Mouse (Mus musculus) heart, postnatal 0 days (tissue): ENCODE results near the gene Tpmt. TPM values are rescaled to one million over a fixed set of nuclear protein-coding genes. Genes with fewer than 3 reads are reported as not detected.

Experiments
- ATAC-seq: fragments of 200-750 bp; cut with Nextera tagmentation; 2 replicates; pipeline ENCODE4 v1.8.0; 2017; ENCODE audit warnings: low read depth, moderate number of reproducible peaks, moderate library complexity; ENCODE audit not compliant: insufficient read depth
- DNase-seq: peaks from one replicate; pipeline ENCODE4 v3.0.0-alpha.2; 2016; ENCODE audit warnings: low spot score
- H3K27ac ChIP-seq: fragments of 300-500 bp; sonication (generic); 2 replicates; pipeline ENCODE4 v1.5.1; 2014; ENCODE audit warnings: low read depth, mild to moderate bottlenecking
- H3K27me3 ChIP-seq: fragments of 300-500 bp; sonication (generic); 2 replicates; pipeline ENCODE4 v1.6.1; 2014; ENCODE audit warnings: low read length, mixed read lengths; ENCODE audit not compliant: control insufficient read depth, insufficient read depth
- H3K36me3 ChIP-seq: fragments of 300-500 bp; sonication (generic); replicated peaks from 2 replicates; pipeline ENCODE4 v1.6.1; 2014; ENCODE audit warnings: low read length, mixed read lengths; ENCODE audit not compliant: control insufficient read depth, insufficient read depth
- H3K4me1 ChIP-seq: fragments of 300-500 bp; sonication (generic); 2 replicates; pipeline ENCODE4 v1.6.1; 2014; ENCODE audit warnings: antibody characterized with exemption; ENCODE audit not compliant: control insufficient read depth, insufficient read depth
- H3K4me2 ChIP-seq: fragments of 300-500 bp; sonication (generic); 2 replicates; pipeline ENCODE4 v1.6.1; 2014; ENCODE audit warnings: low read depth, mild to moderate bottlenecking, low read length, moderate library complexity
- H3K4me3 ChIP-seq: fragments of 300-500 bp; sonication (generic); 2 replicates; pipeline ENCODE4 v1.5.1; 2014; ENCODE audit warnings: low read depth, low read length
- H3K9ac ChIP-seq: fragments of 300-500 bp; sonication (generic); replicated peaks from 2 replicates; pipeline ENCODE4 v1.6.1; 2014; ENCODE audit warnings: low read depth, low read length, mixed read lengths
- H3K9me3 ChIP-seq: fragments of 300-500 bp; sonication (generic); replicated peaks from 2 replicates; pipeline ENCODE4 v1.6.1; 2016; ENCODE audit warnings: low read length; ENCODE audit not compliant: control insufficient read depth
- CTCF ChIP-seq: IDR thresholded peaks from 2 replicates; pipeline ENCODE4 v1.5.1; 2016; ENCODE audit warnings: antibody characterized with exemption, control low read depth, low read depth
- EP300 ChIP-seq: IDR thresholded peaks from 2 replicates; pipeline ENCODE4 v1.6.1; 2016; ENCODE audit warnings: antibody characterized with exemption, low read depth
- WGBS: fragments of 180-500 bp; shearing (Covaris S2); extraction: QIAGEN DNeasy Blood & Tissue Kit; methylation state at CpG from one replicate; pipeline ENCODE4 v1.1.7; 2014; 5-methylcytosine and 5-hydroxymethylcytosine counted together
- polyA plus RNA-seq: library from polyadenylated mRNA; unstranded; fragments of >200 nt; fragmentation: Nextera tagmentation; extraction: Ambion mirVana; gene quantifications from 2 replicates; pipeline ENCODE4 v1.2.1, GENCODE M21; 2015
- total RNA-seq: library from RNA; depleted of rRNA; stranded (reverse); fragments of >200 nt; gene quantifications from 2 replicates; pipeline ENCODE4 v1.2.3, GENCODE M21; 2014; ENCODE audit warnings: low replicate concordance

Tpmt gene
- total and polyA plus RNA-seq, 2 experiments from 2014 or later = 9.5 TPM

- no peaks in the 10 kb centered on the region for H3K27me3 ChIP-seq
- DNase-seq = no peak
- H3K4me1 ChIP-seq = no peaks in the 10 kb centered on the region
- H3K9me3 ChIP-seq = 0 out of 2 replicates have a peak, but pooled peaks cover 2% of the 10 kb centered on the region
- H3K4me3 ChIP-seq = no peak overlapping the region
- H3K27ac ChIP-seq = no peak overlapping the region
- ATAC-seq = no peak
- H3K9ac ChIP-seq = no peak overlapping the region
- H3K36me3 ChIP-seq = no peaks in the 10 kb centered on the region
- H3K4me2 ChIP-seq = no peak overlapping the region
- 36% methylated on average over 5 of the region's 5 CpGs for WGBS
- TF ChIP-seq CTCF (no peak), EP300 (no peak)
These were observed 45.0 kb downstream of the Tpmt start for GRCm38 (mm10) chr13:46999498-46999897.

DNA sequence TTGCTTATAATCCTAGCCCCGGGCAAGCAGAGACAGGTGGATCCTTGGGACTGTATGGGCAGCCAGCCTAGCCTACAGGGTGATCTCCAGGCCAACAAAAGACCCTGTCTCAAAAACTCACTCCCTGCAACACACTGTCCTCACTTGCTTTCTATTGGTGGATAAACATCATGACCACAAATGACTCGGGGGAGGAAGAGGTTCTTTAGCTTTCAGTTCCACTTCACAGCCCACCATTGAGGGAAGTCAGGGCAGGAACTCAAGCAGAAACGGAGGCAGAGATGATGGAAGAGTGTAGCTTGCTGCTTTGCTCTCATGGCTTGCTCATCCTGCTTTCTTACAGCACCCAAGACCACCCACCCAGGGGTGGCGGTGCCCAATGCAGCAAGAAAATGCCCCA, 47.2 kb downstream of the Tpmt start:
- Histone ChIP-seq H3K27ac (no peak overlapping the region), H3K4me3 (no peak overlapping the region), H3K27me3 (no peaks in the 10 kb centered on the region), H3K36me3 (no peaks in the 10 kb centered on the region), H3K9ac (no peak overlapping the region), H3K4me2 (no peak overlapping the region), H3K4me1 (peaks cover 6% of the 10 kb centered on the region; the same call in 1 of the 2 replicates), H3K9me3 (no peaks in the 10 kb centered on the region)
- ATAC-seq (no peak), DNase-seq (no peak)
- TF ChIP-seq CTCF (no peak), EP300 (no peak)
- WGBS = 65% methylated on average over 4 of the region's 4 CpGs

- 65% methylated on average over 2 of the region's 2 CpGs for WGBS
- Histone ChIP-seq H3K27me3 (no peaks in the 10 kb centered on the region), H3K36me3 (no peaks in the 10 kb centered on the region), H3K4me1 (peaks cover 6% of the 10 kb centered on the region; the same call in 1 of the 2 replicates), H3K4me2 (no peak overlapping the region), H3K27ac (no peak overlapping the region), H3K4me3 (no peak overlapping the region), H3K9me3 (no peaks in the 10 kb centered on the region), H3K9ac (no peak overlapping the region)
- DNase-seq (no peak), ATAC-seq (no peak)
- TF ChIP-seq CTCF (no peak), EP300 (no peak)
These were observed 51.3 kb downstream of the Tpmt start for GRCm38 (mm10) chr13:46993274-46993551.

- no peaks in the 10 kb centered on the region for H3K36me3 ChIP-seq
- H3K9ac ChIP-seq = no peak overlapping the region
- H3K4me2 ChIP-seq = no peak overlapping the region
- no peaks in the 10 kb centered on the region for H3K27me3 ChIP-seq
- 83% methylated on average over 7 of the region's 7 CpGs for WGBS
- H3K9me3 ChIP-seq = no peaks in the 10 kb centered on the region
- H3K4me3 ChIP-seq = no peak overlapping the region
- no peak overlapping the region for H3K27ac ChIP-seq
- no peak for ATAC-seq
- H3K4me1 ChIP-seq = peaks cover 6% of the 10 kb centered on the region; the same call in 1 of the 2 replicates
- no peak for TF ChIP-seq CTCF
- TF ChIP-seq EP300 = no peak
- no peak for DNase-seq
These were observed 51.8 kb downstream of the Tpmt start for GRCm38 (mm10) chr13:46992516-46993273.

GRCm38 (mm10) chr13:46990376-46991011, 54.0 kb downstream of the Tpmt start:
- WGBS = 12% methylated on average over 4 of the region's 4 CpGs
- no peak overlapping the region for H3K9ac ChIP-seq
- no peaks in the 10 kb centered on the region for H3K9me3 ChIP-seq
- no peaks in the 10 kb centered on the region for H3K27me3 ChIP-seq
- H3K4me3 ChIP-seq = no peak overlapping the region
- DNase-seq = no peak
- H3K4me1 ChIP-seq = peaks cover 6% of the 10 kb centered on the region; the same call in 1 of the 2 replicates
- ATAC-seq = no peak
- H3K4me2 ChIP-seq = no peak overlapping the region
- H3K36me3 ChIP-seq = no peaks in the 10 kb centered on the region
- TF ChIP-seq EP300 (no peak), CTCF (no peak)
- no peak overlapping the region for H3K27ac ChIP-seq
